Mouse (Mus musculus): ENCODE data around the gene Serpina16.

Serpina16 gene

GRCm38 (mm10) chr12:103656848-103657626 lies 18.9 kb downstream of the Serpina16 start, which contains the start of gene Serpina6:
Gene Serpina6, minus strand, starts transcription at chr12:103657212.
- no peak for DNase-seq (ENCODE audit: low read depth)

GRCm38 (mm10) chr12:103655123-103656044 lies 20.6 kb downstream of the Serpina16 start:
- DNase-seq (ENCODE audit: low read depth), result no peak

GRCm38 (mm10) chr12:103653836-103654235 lies 22.1 kb downstream of the Serpina16 start:
- DNase-seq (ENCODE audit: low read depth), result no peak

GRCm38 (mm10) chr12:103646314-103646713 lies 29.6 kb downstream of the Serpina16 start:
- DNase-seq (ENCODE audit: low read depth), result no peak

- DNase-seq (ENCODE audit: low read depth), result no peak
These were observed 31.3 kb downstream of the Serpina16 start for GRCm38 (mm10) chr12:103644601-103645000.

GRCm38 (mm10) chr12:103643818-103644217 lies 32.1 kb downstream of the Serpina16 start:
- no peak for DNase-seq (ENCODE audit: low read depth)

- no peak for DNase-seq (ENCODE audit: low read depth)
These were observed 32.6 kb downstream of the Serpina16 start for GRCm38 (mm10) chr12:103643336-103643735.

GRCm38 (mm10) chr12:103635846-103636245 lies 40.1 kb downstream of the Serpina16 start:
- no peak for DNase-seq (ENCODE audit: low read depth)

GRCm38 (mm10) chr12:103634430-103634829 lies 41.5 kb downstream of the Serpina16 start:
- DNase-seq (ENCODE audit: low read depth), result no peak

- DNase-seq (ENCODE audit: low read depth), result no peak
These were observed 44.7 kb downstream of the Serpina16 start, which contains the start of gene Serpina10 for GRCm38 (mm10) chr12:103631203-103631612. Gene Serpina10, minus strand, starts transcription at chr12:103631444.
